Mouse (Mus musculus) neural tube, embryonic 12.5 days (tissue): ENCODE data around the gene Ppp1r14b. TPM values are rescaled to one million over a fixed set of nuclear protein-coding genes. Genes with fewer than 3 reads are reported as not detected.
A peak's percentile ranks its signal among the peaks of the same experiment; 100 is the strongest.

Source experiments
- ATAC-seq: fragments of 200-750 bp; cut with Nextera tagmentation; 2 replicates; pipeline ENCODE4 v1.8.0; 2017; ENCODE audit warnings: low read depth, mild to moderate bottlenecking, moderate TSS enrichment, moderate library complexity; ENCODE audit not compliant: low FRiP score
- H3K27ac ChIP-seq: fragments of 300-500 bp; sonication (generic); 2 replicates; pipeline ENCODE4 v1.5.1; 2016
- H3K27me3 ChIP-seq: fragments of 300-500 bp; sonication (generic); replicated peaks from 2 replicates; pipeline ENCODE4 v1.6.1; 2016; ENCODE audit warnings: mild to moderate bottlenecking
- H3K36me3 ChIP-seq: fragments of 300-500 bp; sonication (generic); 2 replicates; pipeline ENCODE4 v1.6.1; 2016; ENCODE audit warnings: mild to moderate bottlenecking
- H3K4me1 ChIP-seq: fragments of 300-500 bp; sonication (generic); 2 replicates; pipeline ENCODE4 v1.6.1; 2016
- H3K4me2 ChIP-seq: fragments of 300-500 bp; sonication (generic); replicated peaks from 2 replicates; pipeline ENCODE4 v1.6.1; 2016; ENCODE audit warnings: mild to moderate bottlenecking
- H3K4me3 ChIP-seq: fragments of 300-500 bp; sonication (generic); 2 replicates; pipeline ENCODE4 v1.5.1; 2016
- H3K9ac ChIP-seq: fragments of 300-500 bp; sonication (generic); 2 replicates; pipeline ENCODE4 v1.6.1; 2016; ENCODE audit warnings: mild to moderate bottlenecking
- H3K9me3 ChIP-seq: fragments of 300-500 bp; sonication (generic); 2 replicates; pipeline ENCODE4 v1.6.1; 2016; ENCODE audit warnings: mild to moderate bottlenecking
- WGBS: fragments of 180-500 bp; shearing (Covaris S2); methylation state at CpG from one replicate; pipeline ENCODE4 v1.1.7; 2016; 5-methylcytosine and 5-hydroxymethylcytosine counted together
- polyA plus RNA-seq: library from polyadenylated mRNA; unstranded; fragments of >200 nt; fragmentation: Nextera tagmentation; extraction: Ambion mirVana; gene quantifications from 2 replicates; pipeline ENCODE4 v1.2.1, GENCODE M21; 2016

Ppp1r14b gene
- polyA plus RNA-seq, 1 experiment from 2014 or later: 325 TPM

GRCm38 (mm10) chr19:6949532-6949931 lies 25.2 kb upstream of the Ppp1r14b start:
- 95% methylated on average over 5 of the region's 5 CpGs for WGBS
- Histone ChIP-seq H3K27ac (no peak overlapping the region), H3K9me3 (no peaks in the 10 kb centered on the region), H3K9ac (no peak overlapping the region), H3K36me3 (peaks cover 8% of the 10 kb centered on the region; the same call in 1 of the 2 replicates), H3K4me1 (peaks cover 26% of the 10 kb centered on the region), H3K27me3 (no peaks in the 10 kb centered on the region), H3K4me3 (no peak overlapping the region), H3K4me2 (peak overlapping the region; percentile 97; the same call in 1 of the 2 replicates)
- ATAC-seq: no peak

GRCm38 (mm10) chr19:6949951-6950350 lies 24.8 kb upstream of the Ppp1r14b start:
- no peaks in the 10 kb centered on the region for H3K27me3 ChIP-seq
- 52% methylated on average over 5 of the region's 5 CpGs for WGBS
- H3K4me1 ChIP-seq: peaks cover 26% of the 10 kb centered on the region
- peak overlapping the region; percentile 67; the same call in 1 of the 2 replicates for H3K9ac ChIP-seq
- no peaks in the 10 kb centered on the region for H3K9me3 ChIP-seq
- no peak for ATAC-seq
- H3K27ac ChIP-seq: no peak overlapping the region
- H3K36me3 ChIP-seq: peaks cover 12% of the 10 kb centered on the region; the same call in 1 of the 2 replicates
- peak overlapping the region; percentile 49 for H3K4me3 ChIP-seq
- peak overlapping the region; percentile 97 for H3K4me2 ChIP-seq

- Histone ChIP-seq H3K4me1 (peaks cover 26% of the 10 kb centered on the region), H3K9ac (peak overlapping the region; percentile 67), H3K9me3 (no peaks in the 10 kb centered on the region), H3K4me2 (peak overlapping the region; percentile 97), H3K4me3 (peak overlapping the region; percentile 49), H3K27ac (peak overlapping the region; percentile 91), H3K27me3 (no peaks in the 10 kb centered on the region), H3K36me3 (peaks cover 19% of the 10 kb centered on the region; the same call in 1 of the 2 replicates)
- WGBS: under 1% methylated on average over 28 of the region's 28 CpGs
- peak; percentile 58 for ATAC-seq
These were observed 24.1 kb upstream of the Ppp1r14b start for GRCm38 (mm10) chr19:6950613-6951153.

GRCm38 (mm10) chr19:6951381-6951968 lies 23.3 kb upstream of the Ppp1r14b start:
- H3K4me1 ChIP-seq: peaks cover 26% of the 10 kb centered on the region
- H3K27ac ChIP-seq: peak overlapping the region; percentile 91
- peak overlapping the region; percentile 67 for H3K9ac ChIP-seq
- ATAC-seq: peak; percentile 83
- H3K9me3 ChIP-seq: no peaks in the 10 kb centered on the region
- H3K4me2 ChIP-seq: peak overlapping the region; percentile 97
- H3K4me3 ChIP-seq: peak overlapping the region; percentile 49
- under 1% methylated on average over 35 of the region's 35 CpGs for WGBS
- no peaks in the 10 kb centered on the region for H3K27me3 ChIP-seq
- H3K36me3 ChIP-seq: peaks cover 24% of the 10 kb centered on the region; the same call in 1 of the 2 replicates

GRCm38 (mm10) chr19:6951994-6952711 lies 22.6 kb upstream of the Ppp1r14b start:
- Histone ChIP-seq H3K36me3 (peaks cover 24% of the 10 kb centered on the region; the same call in 1 of the 2 replicates), H3K4me3 (peak overlapping the region; percentile 49), H3K9me3 (no peaks in the 10 kb centered on the region), H3K9ac (peak overlapping the region; percentile 67), H3K4me2 (peak overlapping the region; percentile 97), H3K4me1 (peaks cover 26% of the 10 kb centered on the region), H3K27me3 (no peaks in the 10 kb centered on the region), H3K27ac (peak overlapping the region; percentile 91)
- peak; percentile 33 for ATAC-seq
- 4% methylated on average over 31 of the region's 31 CpGs for WGBS

GRCm38 (mm10) chr19:6952712-6953037 lies 22.1 kb upstream of the Ppp1r14b start:
- no peaks in the 10 kb centered on the region for H3K27me3 ChIP-seq
- ATAC-seq: no peak
- H3K9ac ChIP-seq: peak overlapping the region; percentile 67; the same call in 1 of the 2 replicates
- H3K9me3 ChIP-seq: no peaks in the 10 kb centered on the region
- peaks cover 24% of the 10 kb centered on the region; the same call in 1 of the 2 replicates for H3K36me3 ChIP-seq
- no peak overlapping the region for H3K4me3 ChIP-seq
- H3K27ac ChIP-seq: no peak overlapping the region
- H3K4me2 ChIP-seq: peak overlapping the region; percentile 97
- WGBS: 37% methylated on average over 3 of the region's 3 CpGs
- peaks cover 26% of the 10 kb centered on the region for H3K4me1 ChIP-seq

GRCm38 (mm10) chr19:6954046-6954445 lies 20.7 kb upstream of the Ppp1r14b start:
- Histone ChIP-seq H3K4me2 (no peak overlapping the region), H3K4me3 (no peak overlapping the region), H3K9me3 (no peaks in the 10 kb centered on the region), H3K27ac (no peak overlapping the region), H3K4me1 (peaks cover 26% of the 10 kb centered on the region), H3K36me3 (peaks cover 34% of the 10 kb centered on the region), H3K27me3 (no peaks in the 10 kb centered on the region), H3K9ac (no peak overlapping the region)
- WGBS: 54% methylated on average over 9 of the region's 9 CpGs
- no peak for ATAC-seq

- peaks cover 45% of the 10 kb centered on the region for H3K36me3 ChIP-seq
- H3K4me1 ChIP-seq: peaks cover 16% of the 10 kb centered on the region
- H3K27me3 ChIP-seq: no peaks in the 10 kb centered on the region
- H3K4me2 ChIP-seq: no peak overlapping the region
- no peaks in the 10 kb centered on the region for H3K9me3 ChIP-seq
- no peak for ATAC-seq
- no peak overlapping the region for H3K27ac ChIP-seq
- no peak overlapping the region for H3K9ac ChIP-seq
- 92% methylated on average over 7 of the region's 7 CpGs for WGBS
- H3K4me3 ChIP-seq: no peak overlapping the region
These were observed 19.3 kb upstream of the Ppp1r14b start for GRCm38 (mm10) chr19:6955424-6955823.

GRCm38 (mm10) chr19:6956461-6956860 lies 18.3 kb upstream of the Ppp1r14b start:
- H3K4me3 ChIP-seq: no peak overlapping the region
- H3K27me3 ChIP-seq: no peaks in the 10 kb centered on the region

GRCm38 (mm10) chr19:6968491-6969271 lies 6.1 kb upstream of the Ppp1r14b start:
- 15% methylated on average over 15 of the region's 15 CpGs for WGBS
- Histone ChIP-seq H3K4me1 (peaks cover 33% of the 10 kb centered on the region), H3K27me3 (peaks cover 15% of the 10 kb centered on the region), H3K4me3 (peak overlapping the region; percentile 48), H3K4me2 (peak overlapping the region; percentile 62), H3K9me3 (no peaks in the 10 kb centered on the region), H3K36me3 (peaks cover 7% of the 10 kb centered on the region), H3K9ac (peak overlapping the region; percentile 57; the same call in 1 of the 2 replicates), H3K27ac (no peak overlapping the region)
- no peak for ATAC-seq

More at GRCm38 (mm10) chr19:6956461-6956860, 18.3 kb upstream of the Ppp1r14b start:
- H3K9me3 ChIP-seq: no peaks in the 10 kb centered on the region
- peaks cover 14% of the 10 kb centered on the region for H3K4me1 ChIP-seq
- H3K4me2 ChIP-seq: no peak overlapping the region
- WGBS: 78% methylated on average over 10 of the region's 10 CpGs
- peaks cover 46% of the 10 kb centered on the region for H3K36me3 ChIP-seq
- no peak overlapping the region for H3K9ac ChIP-seq
- ATAC-seq: no peak
- no peak overlapping the region for H3K27ac ChIP-seq

GRCm38 (mm10) chr19:6969291-6969664 lies 5.5 kb upstream of the Ppp1r14b start:
- H3K27ac ChIP-seq: no peak overlapping the region
- H3K9ac ChIP-seq: peak overlapping the region; percentile 57
- H3K36me3 ChIP-seq: peaks cover 7% of the 10 kb centered on the region
- H3K4me2 ChIP-seq: peak overlapping the region; percentile 62
- WGBS: under 1% methylated on average over 20 of the region's 20 CpGs
- ATAC-seq: no peak
- peaks cover 15% of the 10 kb centered on the region for H3K27me3 ChIP-seq
- peak overlapping the region; percentile 48 for H3K4me3 ChIP-seq
- H3K4me1 ChIP-seq: peaks cover 38% of the 10 kb centered on the region
- H3K9me3 ChIP-seq: no peaks in the 10 kb centered on the region
